Mouse (Mus musculus) lung, embryonic 15.5 days (tissue): ENCODE measurements at regions not wholly inside any gene's neighbourhood (a gene's known extent, or its start where the extent isn't known, plus 50 kb on each side); places are given as distances from the start of the nearest gene placed in this dataset.

Experiments
- ATAC-seq: fragments of 200-750 bp; cut with Nextera tagmentation; 2 replicates; pipeline ENCODE4 v1.8.0; 2017; ENCODE audit warnings: moderate number of reproducible peaks, borderline replicate concordance; ENCODE audit not compliant: low FRiP score, low TSS enrichment; ENCODE audit errors: extremely low read depth
- H3K27ac ChIP-seq: fragments of 300-500 bp; sonication (generic); 2 replicates; pipeline ENCODE4 v1.5.1; 2015; ENCODE audit warnings: moderate library complexity, mild to moderate bottlenecking, inconsistent platforms
- H3K27me3 ChIP-seq: fragments of 300-500 bp; sonication (generic); 2 replicates; pipeline ENCODE4 v1.6.1; 2015; ENCODE audit warnings: inconsistent platforms
- H3K36me3 ChIP-seq: fragments of 300-500 bp; sonication (generic); 2 replicates; pipeline ENCODE4 v1.6.1; 2015; ENCODE audit warnings: inconsistent platforms
- H3K4me1 ChIP-seq: fragments of 300-500 bp; sonication (generic); 2 replicates; pipeline ENCODE4 v1.6.1; 2015; ENCODE audit warnings: inconsistent platforms
- H3K4me2 ChIP-seq: fragments of 300-500 bp; sonication (generic); 2 replicates; pipeline ENCODE4 v1.6.1; 2015; ENCODE audit warnings: inconsistent platforms, mild to moderate bottlenecking, moderate library complexity
- H3K4me3 ChIP-seq: fragments of 300-500 bp; sonication (generic); 2 replicates; pipeline ENCODE4 v1.5.1; 2015; ENCODE audit warnings: mild to moderate bottlenecking, inconsistent platforms
- H3K9ac ChIP-seq: fragments of 300-500 bp; sonication (generic); 2 replicates; pipeline ENCODE4 v1.6.1; 2015; ENCODE audit warnings: inconsistent platforms
- H3K9me3 ChIP-seq: fragments of 300-500 bp; sonication (generic); 2 replicates; pipeline ENCODE4 v1.6.1; 2016; ENCODE audit warnings: inconsistent platforms
- WGBS: fragments of 180-500 bp; shearing (Covaris S2); methylation state at CpG from one replicate; pipeline ENCODE4 v1.1.7; 2015; 5-methylcytosine and 5-hydroxymethylcytosine counted together

DNA sequence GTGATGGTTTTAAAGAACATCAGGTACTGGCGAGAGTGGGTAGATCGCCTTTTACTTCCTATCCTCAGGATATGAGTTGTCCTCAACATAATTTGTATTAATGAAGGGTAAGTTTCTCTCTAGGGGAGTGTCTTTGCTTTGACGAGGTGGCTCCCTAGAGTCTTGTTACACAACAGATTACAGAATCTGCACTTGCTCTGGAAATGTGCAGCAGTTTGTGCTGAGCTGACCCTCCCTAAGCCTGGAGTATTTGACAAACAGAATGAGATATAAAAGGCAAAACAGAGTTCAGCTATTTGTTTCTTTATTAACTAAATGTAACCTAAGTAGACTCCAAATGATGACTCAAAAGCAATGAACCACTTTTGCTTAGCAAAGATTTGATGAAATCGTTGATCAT, 136.8 kb upstream of the Mocs2 start:
- 48% methylated on average over 4 of the region's 4 CpGs for WGBS
- Histone ChIP-seq H3K36me3 (no peaks in the 10 kb centered on the region), H3K9ac (no peak overlapping the region), H3K4me2 (no peak overlapping the region), H3K27ac (peak overlapping the region; percentile 66), H3K9me3 (no peaks in the 10 kb centered on the region), H3K27me3 (no peaks in the 10 kb centered on the region), H3K4me3 (no peak overlapping the region), H3K4me1 (0 out of 2 replicates have a peak, but pooled peaks cover 10% of the 10 kb centered on the region)
- ATAC-seq: no peak

DNA sequence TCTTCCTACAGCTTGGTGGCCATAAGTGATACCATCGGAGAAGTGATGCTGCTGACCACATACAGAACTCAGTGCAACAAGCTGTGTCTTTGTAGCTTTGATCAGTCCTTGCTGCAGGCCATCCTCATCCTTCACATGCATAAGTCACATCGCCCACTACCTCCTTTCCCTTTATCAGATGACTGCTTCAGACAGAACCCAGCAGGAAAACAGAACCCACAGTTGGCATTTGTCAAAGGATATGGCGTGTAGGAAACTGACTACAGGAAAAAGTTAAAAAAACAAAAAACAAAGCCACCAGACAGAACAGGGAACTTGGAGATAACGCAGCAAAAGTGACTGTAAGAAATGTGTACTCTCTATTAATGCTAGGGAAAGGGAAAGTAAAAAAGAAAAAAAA, 136.1 kb upstream of the Mocs2 start:
- H3K36me3 ChIP-seq: no peaks in the 10 kb centered on the region
- H3K4me2 ChIP-seq: no peak overlapping the region
- H3K9ac ChIP-seq: no peak overlapping the region
- WGBS: 74% methylated on average over 4 of the region's 4 CpGs
- no peaks in the 10 kb centered on the region for H3K9me3 ChIP-seq
- 0 out of 2 replicates have a peak, but pooled peaks cover 10% of the 10 kb centered on the region for H3K4me1 ChIP-seq
- no peak overlapping the region for H3K4me3 ChIP-seq
- no peaks in the 10 kb centered on the region for H3K27me3 ChIP-seq
- ATAC-seq: no peak
- no peak overlapping the region for H3K27ac ChIP-seq

DNA sequence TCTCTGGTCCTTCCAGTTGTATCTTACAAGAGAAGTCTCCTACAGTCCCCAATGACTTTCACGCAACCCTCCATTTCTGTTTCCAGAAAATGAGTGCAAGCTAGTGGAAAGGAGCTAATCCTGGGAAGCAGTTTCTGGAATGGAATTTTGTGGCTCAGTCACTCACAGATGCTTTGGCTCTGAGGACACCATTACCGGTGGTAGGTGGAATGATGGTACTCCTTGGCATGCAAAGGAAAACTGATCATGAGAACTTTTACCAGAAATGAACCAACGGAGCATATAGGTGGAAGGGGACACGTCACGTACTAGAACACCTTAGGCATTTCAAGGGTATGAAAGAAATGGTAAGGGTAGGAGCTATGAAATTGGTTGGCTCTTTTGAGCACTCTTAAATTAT, 135.1 kb upstream of the Mocs2 start:
- Histone ChIP-seq H3K4me1 (0 out of 2 replicates have a peak, but pooled peaks cover 10% of the 10 kb centered on the region), H3K9ac (no peak overlapping the region), H3K27ac (no peak overlapping the region), H3K36me3 (no peaks in the 10 kb centered on the region), H3K27me3 (no peaks in the 10 kb centered on the region), H3K9me3 (no peaks in the 10 kb centered on the region), H3K4me3 (no peak overlapping the region), H3K4me2 (no peak overlapping the region)
- no peak for ATAC-seq
- WGBS: 93% methylated on average over 5 of the region's 5 CpGs

DNA sequence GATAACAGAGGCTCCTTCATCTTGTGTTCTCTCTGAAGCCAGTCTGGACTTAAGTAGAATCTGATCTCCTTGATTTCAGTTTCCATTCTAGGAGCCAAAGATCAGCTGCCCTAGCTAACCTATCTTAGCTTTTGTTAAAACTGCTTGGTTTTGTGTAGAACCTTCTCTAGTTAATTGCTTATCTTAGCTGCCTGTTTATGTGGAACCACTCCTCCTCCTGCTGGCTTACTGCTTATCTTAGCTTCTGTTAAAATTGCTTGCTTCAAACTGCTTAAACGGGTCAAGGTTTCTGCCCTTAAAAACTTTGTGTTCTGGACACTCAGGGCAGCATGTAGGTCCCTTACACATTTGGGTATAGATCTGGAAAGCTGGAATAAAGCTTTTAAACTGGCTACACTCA, 133.7 kb upstream of the Mocs2 start:
- 70% methylated on average over 1 of the region's 1 CpGs for WGBS
- H3K4me2 ChIP-seq: no peak overlapping the region
- no peaks in the 10 kb centered on the region for H3K36me3 ChIP-seq
- no peaks in the 10 kb centered on the region for H3K27me3 ChIP-seq
- H3K4me1 ChIP-seq: 0 out of 2 replicates have a peak, but pooled peaks cover 10% of the 10 kb centered on the region
- ATAC-seq: no peak
- H3K9me3 ChIP-seq: no peaks in the 10 kb centered on the region
- H3K9ac ChIP-seq: no peak overlapping the region
- no peak overlapping the region for H3K4me3 ChIP-seq
- H3K27ac ChIP-seq: no peak overlapping the region

DNA sequence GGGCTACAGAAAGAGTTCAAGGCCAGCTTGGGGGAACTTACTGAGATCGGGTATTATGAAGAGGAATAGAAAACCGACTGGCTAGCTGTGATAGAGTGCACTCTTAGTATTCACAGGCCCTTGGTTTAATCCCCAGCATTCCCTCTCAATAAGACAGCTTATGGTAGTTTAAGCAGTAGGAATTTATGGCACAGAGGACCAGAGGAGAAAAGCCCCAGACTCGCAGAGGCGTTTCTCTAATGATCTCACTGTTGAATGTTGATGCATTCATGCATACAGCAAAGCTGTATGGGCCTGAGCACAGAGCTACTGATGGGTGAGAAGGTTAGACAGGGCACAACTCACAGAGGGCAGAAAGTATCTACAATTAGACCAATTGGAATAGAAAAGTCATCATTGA, 132.7 kb upstream of the Mocs2 start:
- no peak for ATAC-seq
- Histone ChIP-seq H3K4me3 (no peak overlapping the region), H3K4me2 (no peak overlapping the region), H3K4me1 (0 out of 2 replicates have a peak, but pooled peaks cover 5% of the 10 kb centered on the region), H3K27ac (no peak overlapping the region), H3K9me3 (no peaks in the 10 kb centered on the region), H3K36me3 (no peaks in the 10 kb centered on the region), H3K27me3 (no peaks in the 10 kb centered on the region), H3K9ac (no peak overlapping the region)
- WGBS: 71% methylated on average over 4 of the region's 4 CpGs

DNA sequence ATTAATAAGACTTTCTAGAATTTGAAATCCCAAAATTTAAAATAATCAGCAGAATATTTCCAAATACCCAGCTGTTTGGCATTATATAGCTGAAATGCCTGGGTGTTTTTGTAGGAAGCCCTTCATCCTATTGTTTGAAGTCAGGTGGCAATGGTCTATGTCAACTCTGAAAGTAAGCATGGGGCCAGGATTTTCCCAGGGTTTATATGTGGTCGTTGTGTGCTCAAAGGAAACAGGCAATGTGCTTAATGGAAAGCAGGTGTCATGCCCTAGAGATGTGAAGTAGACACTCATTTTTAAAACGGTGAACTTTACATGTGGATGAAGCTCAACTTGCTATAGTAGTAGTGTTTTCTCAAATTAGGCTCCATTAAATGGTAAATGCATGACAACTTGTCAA, 105.4 kb upstream of the Mocs2 start:
- ATAC-seq: no peak

DNA sequence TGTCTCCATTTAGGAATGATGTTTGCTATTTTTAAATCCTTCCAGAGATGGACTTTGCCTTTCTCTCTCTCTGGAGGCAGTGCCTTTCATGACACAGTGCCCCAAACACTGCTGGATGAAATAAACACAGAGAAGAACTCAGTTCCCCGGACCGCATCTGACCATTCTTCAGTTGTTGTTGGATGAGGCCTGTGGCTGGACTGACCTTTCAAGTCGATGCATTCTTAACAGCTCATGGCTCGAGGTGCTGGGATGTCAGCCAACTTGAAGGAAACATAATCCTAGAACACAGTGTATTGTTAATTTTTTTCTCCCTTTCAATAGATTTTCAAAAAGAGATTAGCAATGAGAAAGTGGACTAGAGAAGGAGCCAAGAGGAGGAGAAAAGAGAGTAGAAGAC, 98.3 kb upstream of the Mocs2 start:
- Histone ChIP-seq H3K27ac (no peak overlapping the region), H3K36me3 (no peaks in the 10 kb centered on the region), H3K4me1 (no peaks in the 10 kb centered on the region), H3K4me3 (no peak overlapping the region), H3K27me3 (no peaks in the 10 kb centered on the region), H3K4me2 (no peak overlapping the region), H3K9ac (no peak overlapping the region), H3K9me3 (no peaks in the 10 kb centered on the region)
- no peak for ATAC-seq
- WGBS: 44% methylated on average over 4 of the region's 4 CpGs

More for the DNA sequence above, 105.4 kb upstream of the Mocs2 start:
- Histone ChIP-seq H3K9me3 (no peaks in the 10 kb centered on the region), H3K9ac (no peak overlapping the region), H3K4me1 (no peaks in the 10 kb centered on the region), H3K27ac (no peak overlapping the region), H3K27me3 (no peaks in the 10 kb centered on the region), H3K4me2 (no peak overlapping the region), H3K36me3 (no peaks in the 10 kb centered on the region), H3K4me3 (no peak overlapping the region)
- WGBS: 61% methylated on average over 2 of the region's 2 CpGs

DNA sequence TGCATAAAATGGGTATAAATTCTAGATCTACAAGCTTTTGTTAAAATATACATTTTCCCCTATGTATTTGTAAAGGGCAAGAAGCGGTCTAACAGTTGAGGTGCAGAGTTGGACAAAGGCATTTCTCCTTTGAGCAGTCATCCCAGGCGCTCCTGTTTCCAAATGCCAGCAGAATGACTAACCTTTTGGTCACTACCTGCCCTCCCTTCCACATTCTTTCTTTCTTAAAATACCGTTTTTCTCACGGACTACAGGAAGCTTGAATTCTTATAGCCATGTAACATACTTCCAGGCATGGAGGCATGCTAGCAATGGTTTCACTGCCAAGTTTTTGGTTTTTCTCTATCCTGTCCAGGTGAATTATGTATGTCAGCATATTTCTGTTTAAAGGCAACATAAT, 91.2 kb upstream of the Mocs2 start:
- no peaks in the 10 kb centered on the region for H3K9me3 ChIP-seq
- no peaks in the 10 kb centered on the region for H3K27me3 ChIP-seq
- WGBS: 70% methylated on average over 4 of the region's 4 CpGs
- no peak overlapping the region for H3K4me2 ChIP-seq
- no peaks in the 10 kb centered on the region for H3K36me3 ChIP-seq
- no peak overlapping the region for H3K4me3 ChIP-seq
- no peaks in the 10 kb centered on the region for H3K4me1 ChIP-seq
- ATAC-seq: no peak
- no peak overlapping the region for H3K9ac ChIP-seq
- no peak overlapping the region for H3K27ac ChIP-seq

DNA sequence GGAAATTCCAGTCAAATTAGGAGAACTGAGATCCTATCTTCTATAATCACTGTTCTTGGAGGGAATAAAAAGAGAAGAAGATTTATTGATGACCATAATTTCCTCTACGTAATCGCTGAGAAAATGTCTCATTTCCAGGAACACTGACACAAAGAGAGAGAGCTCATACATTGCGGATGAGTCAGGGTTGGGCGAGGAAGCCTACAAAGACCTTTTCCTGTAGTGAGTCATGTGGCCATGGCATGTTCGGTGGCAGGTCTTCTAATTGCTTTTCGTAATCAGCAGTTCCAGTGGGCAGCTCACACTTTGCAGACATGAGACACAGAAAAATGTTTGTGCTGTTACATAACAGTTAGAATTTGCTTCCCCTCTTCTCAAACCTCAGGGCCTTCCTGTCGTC, 83.0 kb upstream of the Mocs2 start:
- Histone ChIP-seq H3K36me3 (no peaks in the 10 kb centered on the region), H3K27me3 (no peaks in the 10 kb centered on the region), H3K4me3 (no peak overlapping the region), H3K4me2 (no peak overlapping the region), H3K27ac (no peak overlapping the region), H3K9me3 (no peaks in the 10 kb centered on the region), H3K4me1 (no peaks in the 10 kb centered on the region), H3K9ac (no peak overlapping the region)
- WGBS: 64% methylated on average over 7 of the region's 7 CpGs
- no peak for ATAC-seq

DNA sequence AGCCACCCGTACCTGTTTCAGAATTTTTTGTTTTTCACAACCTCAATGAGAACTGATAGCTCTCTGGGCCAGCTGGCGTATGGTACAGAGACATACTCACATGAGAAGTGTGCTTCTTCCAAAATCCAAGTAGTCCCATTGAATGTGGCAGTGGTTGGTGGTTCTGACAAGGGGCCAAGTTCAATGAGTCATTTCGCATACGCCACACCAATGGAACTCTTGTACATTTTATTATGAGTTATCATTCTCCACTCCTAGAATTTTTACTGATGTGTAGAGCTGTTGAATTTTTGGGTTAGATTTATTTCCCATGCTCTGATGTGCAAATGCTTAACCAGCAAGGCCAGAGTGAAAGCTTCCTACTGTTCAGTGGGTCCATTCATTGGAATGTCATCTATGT, 82.0 kb upstream of the Mocs2 start:
- Histone ChIP-seq H3K4me1 (no peaks in the 10 kb centered on the region), H3K4me2 (no peak overlapping the region), H3K9me3 (no peaks in the 10 kb centered on the region), H3K36me3 (no peaks in the 10 kb centered on the region), H3K27ac (no peak overlapping the region), H3K9ac (no peak overlapping the region), H3K4me3 (no peak overlapping the region), H3K27me3 (no peaks in the 10 kb centered on the region)
- ATAC-seq: no peak
- WGBS: 89% methylated on average over 4 of the region's 4 CpGs

DNA sequence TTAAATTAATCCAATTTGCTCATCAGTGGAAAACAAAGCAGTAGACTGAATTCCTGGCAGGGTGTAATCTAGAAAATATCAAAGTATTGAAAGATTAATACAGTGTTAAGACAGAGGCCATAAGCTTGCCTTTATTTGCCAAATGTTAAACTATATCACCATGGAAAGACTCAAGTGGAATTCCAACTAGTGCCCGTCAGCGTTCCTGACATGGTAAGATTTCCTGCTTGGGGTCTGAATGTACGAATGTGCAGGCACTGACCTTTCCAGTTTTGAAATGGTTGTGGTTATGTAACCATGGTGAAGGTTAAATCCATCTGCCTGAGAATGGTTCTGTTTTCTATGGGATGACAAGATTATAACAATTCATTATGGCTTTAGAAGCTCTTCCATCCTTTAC, 75.5 kb upstream of the Mocs2 start:
- Histone ChIP-seq H3K9me3 (no peaks in the 10 kb centered on the region), H3K4me2 (no peak overlapping the region), H3K27me3 (no peaks in the 10 kb centered on the region), H3K27ac (no peak overlapping the region), H3K36me3 (no peaks in the 10 kb centered on the region), H3K4me1 (no peaks in the 10 kb centered on the region), H3K9ac (no peak overlapping the region), H3K4me3 (no peak overlapping the region)
- no peak; the same call in 1 of the 2 replicates for ATAC-seq
- WGBS: 34% methylated on average over 3 of the region's 3 CpGs

DNA sequence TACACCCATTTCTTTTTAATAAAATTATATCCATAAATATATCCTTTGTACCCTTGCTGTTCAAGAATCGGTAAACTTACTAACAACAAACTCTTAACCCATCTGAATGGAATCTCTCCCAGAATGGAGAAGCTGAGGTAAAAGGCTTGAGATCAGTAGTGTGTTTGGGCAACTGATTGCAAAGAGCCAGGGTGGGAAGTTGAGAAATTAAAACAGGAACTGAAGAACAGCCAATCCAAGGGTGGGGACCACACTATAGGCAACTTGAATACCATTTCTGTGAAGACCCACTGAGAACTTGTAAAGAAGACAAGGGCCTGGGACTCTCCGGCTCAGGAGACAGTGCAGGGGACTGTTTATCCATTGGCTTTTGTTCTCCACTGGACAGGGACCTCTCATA, 72.2 kb upstream of the Mocs2 start:
- WGBS: 78% methylated on average over 2 of the region's 2 CpGs

DNA sequence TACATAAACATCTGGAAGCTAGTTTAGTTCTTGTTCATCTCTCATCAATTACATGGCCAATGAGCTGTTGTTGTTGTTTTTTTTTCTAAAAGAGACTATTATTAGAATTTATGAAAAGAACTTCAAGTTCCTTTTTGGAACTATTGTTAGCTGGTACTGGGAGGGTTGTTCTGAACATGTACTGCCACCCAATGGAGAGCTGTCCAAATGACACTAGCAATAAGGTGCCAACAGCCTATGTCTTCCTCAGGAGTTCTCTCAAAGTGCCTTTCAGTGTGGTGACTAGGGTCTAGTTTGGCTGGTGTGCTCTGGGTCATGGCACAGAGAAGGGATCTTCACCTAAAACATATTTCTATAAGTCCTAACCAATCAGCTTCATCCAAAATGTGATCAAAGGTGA, 60.6 kb upstream of the Mocs2 start:
- Histone ChIP-seq H3K9ac (no peak overlapping the region), H3K9me3 (no peaks in the 10 kb centered on the region)
- no peak for ATAC-seq

More for the DNA sequence above, 72.2 kb upstream of the Mocs2 start:
- Histone ChIP-seq H3K27ac (no peak overlapping the region), H3K9me3 (no peaks in the 10 kb centered on the region), H3K9ac (no peak overlapping the region), H3K4me2 (no peak overlapping the region), H3K27me3 (no peaks in the 10 kb centered on the region), H3K4me3 (no peak overlapping the region), H3K4me1 (no peaks in the 10 kb centered on the region), H3K36me3 (no peaks in the 10 kb centered on the region)
- ATAC-seq: no peak

More for the DNA sequence above, 60.6 kb upstream of the Mocs2 start:
- H3K27me3 ChIP-seq: no peaks in the 10 kb centered on the region
- no peak overlapping the region for H3K27ac ChIP-seq
- no peaks in the 10 kb centered on the region for H3K4me1 ChIP-seq
- no peaks in the 10 kb centered on the region for H3K36me3 ChIP-seq
- H3K4me3 ChIP-seq: no peak overlapping the region
- no peak overlapping the region for H3K4me2 ChIP-seq
